Mouse (Mus musculus): ENCODE results near the gene Mrgprx2. TPM values are rescaled to one million over a fixed set of nuclear protein-coding genes. Genes with fewer than 3 reads are reported as not detected.

Gene Mrgprx2
- not detected for total RNA-seq (2023)

GRCm38 (mm10) chr7:48499221-48499620 is at the start of gene Mrgprx2:
Gene Mrgprx2, minus strand, starts transcription at chr7:48499321.

GRCm38 (mm10) chr7:48456242-48456641 is 42.9 kb downstream of the Mrgprx2 start, which contains the start of gene Mrgprb1:
Gene Mrgprb1, minus strand, starts transcription at chr7:48456342.

Other genes with a start within 250 kb of the Mrgprx2 start
- gene Mrgprb8, start 110.8 kb downstream of the Mrgprx2 start, total RNA-seq (2023), result not detected
- not detected for gene Mrgprb1, start 43.0 kb downstream of the Mrgprx2 start, total RNA-seq (2023)
- not detected for gene Mrgprb2, start 58.8 kb upstream of the Mrgprx2 start, total RNA-seq (2023)
- not detected for gene Mrgprb3, start 144.5 kb upstream of the Mrgprx2 start, total RNA-seq (2023)